Mouse (Mus musculus) layer of hippocampus, adult 9-10 months (tissue): ENCODE measurements around the gene Pik3c2a.
A peak's percentile ranks its signal among the peaks of the same experiment; 100 is the strongest.
"Not testable (repeated sequence)": the region's sequence is repeated elsewhere in the genome, so short reads cannot be mapped to it uniquely, and the experiment has no call there.

Source experiments
- DNase-seq: peaks from one replicate; pipeline ENCODE4 v3.0.0; 2022; ENCODE audit warnings: low spot score

Gene Pik3c2a

GRCm38 (mm10) chr7:116392329-116392728 lies 50.9 kb downstream of the Pik3c2a start:
- no peak for DNase-seq

GRCm38 (mm10) chr7:116387389-116387788 lies 55.9 kb downstream of the Pik3c2a start:
- DNase-seq = not testable (repeated sequence)

DNA sequence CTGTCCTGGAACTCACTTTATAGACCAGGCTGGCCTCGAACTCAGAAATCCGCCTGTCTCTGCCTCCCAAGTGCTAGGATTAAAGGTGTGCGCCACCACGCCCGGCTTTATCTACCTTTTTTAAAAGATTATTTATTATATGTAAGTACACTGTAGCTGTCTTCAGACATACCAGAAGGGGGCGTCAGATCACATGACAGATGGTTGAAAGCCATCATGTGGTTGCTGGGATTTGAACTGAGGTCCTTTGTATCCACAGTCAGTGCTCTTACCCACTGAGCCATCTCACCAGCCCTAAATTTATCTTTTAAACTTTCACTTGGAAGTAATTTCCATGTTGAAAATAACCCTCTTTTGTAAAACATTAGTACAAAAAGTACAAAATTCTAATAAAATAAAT lies 64.1 kb downstream of the Pik3c2a start:
- DNase-seq = not testable (repeated sequence)

- DNase-seq = no peak
These were observed 69.0 kb downstream of the Pik3c2a start for GRCm38 (mm10) chr7:116374284-116374683.

- peak; percentile 37 for DNase-seq
These were observed 107.0 kb downstream of the Pik3c2a start for GRCm38 (mm10) chr7:116336226-116336625.

DNA sequence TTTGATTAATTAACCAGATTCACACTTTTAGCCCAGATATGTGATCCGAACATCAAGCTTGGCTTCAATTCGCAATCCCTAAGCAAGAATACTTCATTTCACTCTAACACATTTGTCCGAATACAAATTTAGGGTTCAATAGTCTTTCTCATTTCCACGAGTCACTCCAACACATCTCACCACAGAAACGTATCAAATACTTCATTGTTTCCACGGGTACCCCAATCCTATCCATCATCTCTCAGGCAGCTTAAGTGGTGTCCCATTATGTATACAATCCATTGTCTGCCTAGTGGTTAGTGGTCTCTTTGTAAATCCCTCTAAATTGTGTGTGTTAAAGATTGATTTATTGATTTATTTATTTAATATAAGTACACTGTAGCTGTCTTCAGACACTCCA lies 108.1 kb downstream of the Pik3c2a start:
- DNase-seq = no peak

DNA sequence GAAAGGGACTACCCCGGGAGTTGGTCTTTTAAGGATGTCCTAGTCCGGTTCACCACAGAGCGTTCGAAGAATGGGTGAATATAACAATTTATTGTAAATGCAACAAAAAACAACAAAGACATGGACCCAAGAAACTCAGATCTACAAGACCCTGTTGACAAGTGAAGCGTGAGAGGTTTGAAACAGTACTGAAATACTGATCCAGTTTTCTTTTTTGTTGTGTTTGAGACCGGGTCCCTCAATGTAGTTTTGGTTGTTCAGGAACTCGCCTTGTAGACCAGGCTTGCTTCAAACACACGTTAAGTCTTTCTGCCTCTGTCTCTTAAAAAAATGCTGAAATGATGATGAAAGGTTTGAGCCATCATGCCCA lies 108.6 kb downstream of the Pik3c2a start:
- no peak for DNase-seq

GRCm38 (mm10) chr7:116333713-116334668 lies 109.3 kb downstream of the Pik3c2a start, which contains the start of gene Rps13:
Gene Rps13, minus strand, starts transcription at chr7:116334195.
- peak; percentile 93 for DNase-seq

- no peak for DNase-seq
These were observed 112.0 kb downstream of the Pik3c2a start for GRCm38 (mm10) chr7:116331246-116331645.

- DNase-seq = no peak
These were observed 113.4 kb downstream of the Pik3c2a start for GRCm38 (mm10) chr7:116329858-116330257.

GRCm38 (mm10) chr7:116328777-116329176 lies 114.5 kb downstream of the Pik3c2a start:
- DNase-seq = no peak

GRCm38 (mm10) chr7:116327901-116328300 lies 115.3 kb downstream of the Pik3c2a start:
- no peak for DNase-seq

DNA sequence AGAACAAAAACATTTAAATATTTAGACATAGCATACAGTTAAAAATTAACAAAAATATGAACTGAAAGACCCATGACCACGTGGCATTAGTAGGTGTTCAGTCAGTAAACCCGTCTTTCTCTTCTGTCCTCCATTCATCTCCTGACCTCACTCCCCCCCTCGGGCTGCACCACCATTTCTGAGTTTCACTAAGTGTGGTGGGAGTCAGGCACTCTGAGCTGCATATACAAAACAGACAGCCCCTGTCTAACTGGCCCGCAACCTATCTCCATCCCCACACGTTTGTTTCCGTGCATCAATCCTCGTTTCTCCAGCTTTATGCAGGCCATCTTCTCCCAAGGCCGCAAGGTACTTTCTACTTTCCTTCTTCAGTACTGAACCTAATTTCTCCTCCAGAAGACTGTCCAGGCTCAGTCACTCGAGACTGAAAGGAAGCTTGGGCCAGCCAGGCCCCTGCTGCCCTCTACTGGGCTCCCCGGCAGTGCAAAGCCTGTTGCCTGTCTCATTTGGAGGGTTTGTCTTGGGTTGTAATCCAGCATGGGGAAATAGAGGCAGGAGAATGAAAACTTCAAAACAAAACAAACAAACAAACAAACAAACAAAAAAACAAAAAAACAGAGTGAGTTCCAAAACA lies 119.8 kb downstream of the Pik3c2a start:
- no peak for DNase-seq

- DNase-seq = no peak
These were observed 133.8 kb downstream of the Pik3c2a start for GRCm38 (mm10) chr7:116309456-116309855.

- no peak for DNase-seq
These were observed 134.6 kb downstream of the Pik3c2a start for GRCm38 (mm10) chr7:116308632-116308991.

GRCm38 (mm10) chr7:116307871-116308631 lies 135.2 kb downstream of the Pik3c2a start, which contains the start of gene Plekha7:
Gene Plekha7, minus strand, starts transcription at chr7:116308376.
- no peak for DNase-seq

- no peak for DNase-seq
These were observed 136.0 kb downstream of the Pik3c2a start for GRCm38 (mm10) chr7:116307099-116307870.

- no peak for DNase-seq
These were observed 136.6 kb downstream of the Pik3c2a start for GRCm38 (mm10) chr7:116306601-116307000.

DNA sequence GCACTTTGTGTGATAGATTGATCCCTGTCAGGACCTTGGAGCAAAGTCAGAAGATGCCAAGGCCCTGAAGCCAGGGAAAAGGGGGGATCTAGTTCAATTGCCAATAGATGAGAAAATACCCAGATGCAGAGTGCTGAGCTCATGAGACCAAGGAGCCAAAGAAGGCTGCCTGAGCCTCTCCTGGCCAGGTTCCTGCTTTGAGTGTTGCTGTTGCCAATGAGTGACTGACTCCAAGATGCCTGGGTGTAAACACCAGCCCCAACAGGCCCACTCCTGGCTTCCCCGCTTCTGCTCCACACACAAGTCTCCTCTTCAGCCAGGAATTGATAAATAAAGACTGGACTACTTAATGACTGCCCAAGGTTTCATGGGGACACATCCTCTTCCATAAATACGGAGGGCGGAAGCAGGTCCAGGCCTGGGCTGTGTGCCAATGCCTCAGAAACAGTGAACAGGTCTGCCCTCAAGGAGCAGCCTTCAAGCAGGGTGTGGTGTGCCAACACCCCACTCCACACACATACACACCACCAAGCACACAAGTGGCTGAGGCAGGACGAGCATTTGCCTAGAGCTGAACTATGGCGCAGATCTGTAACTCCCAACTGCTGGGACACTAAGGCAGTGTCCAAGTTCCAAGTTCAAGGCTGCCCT lies 141.5 kb downstream of the Pik3c2a start:
- no peak for DNase-seq

DNA sequence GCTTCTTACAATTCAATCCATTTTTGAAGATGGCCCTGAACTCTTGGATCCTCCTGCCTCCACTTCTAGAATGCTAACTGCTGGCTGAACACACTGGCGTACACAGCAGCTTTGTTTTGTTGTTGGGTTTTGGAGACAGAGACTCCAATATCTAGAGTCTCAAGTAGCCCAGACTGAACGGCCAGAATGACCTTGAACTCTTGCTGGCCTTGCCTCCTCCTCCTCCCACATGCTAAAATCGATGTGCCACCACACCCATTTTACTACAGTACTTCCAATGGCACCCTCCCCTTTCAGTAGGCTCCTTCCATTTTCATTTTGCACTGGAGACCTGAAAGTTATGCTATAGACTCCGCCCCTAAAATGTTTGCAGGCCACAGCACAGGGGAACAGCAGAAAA lies 142.1 kb downstream of the Pik3c2a start:
- no peak for DNase-seq

GRCm38 (mm10) chr7:116298851-116299250 lies 144.4 kb downstream of the Pik3c2a start:
- DNase-seq = no peak
